Mouse (Mus musculus) heart, adult 2 months (tissue): ENCODE measurements around the gene Slc44a2. TPM values are rescaled to one million over a fixed set of nuclear protein-coding genes. Genes with fewer than 3 reads are reported as not detected.
"Not testable (repeated sequence)": the region's sequence is repeated elsewhere in the genome, so short reads cannot be mapped to it uniquely, and the experiment has no call there.

Experiments
- DNase-seq, 2 experiments: peaks; one replicate each; pipeline ENCODE4 v3.0.0; 2021
- H3K27ac ChIP-seq: fragments of 200-600 bp; 2 replicates; pipeline ENCODE4 v1.8.1; 2022
- H3K27me3 ChIP-seq: fragments of 200-500 bp; 2 replicates; pipeline ENCODE4 v1.6.1; 2012; ENCODE audit warnings: mild to moderate bottlenecking, low read length, inconsistent platforms, mixed read lengths; ENCODE audit not compliant: control insufficient read depth, insufficient read depth
- H3K36me3 ChIP-seq: fragments of 200-500 bp; 2 replicates; pipeline ENCODE4 v1.6.1; 2012; ENCODE audit warnings: low read length, inconsistent platforms; ENCODE audit not compliant: control insufficient read depth, insufficient read depth
- H3K4me1 ChIP-seq: fragments of 200-500 bp; 2 replicates; pipeline ENCODE4 v1.6.1; 2011; ENCODE audit warnings: low read length; ENCODE audit not compliant: control insufficient read depth, insufficient read depth
- H3K4me3 ChIP-seq: fragments of 200-600 bp; 2 replicates; pipeline ENCODE4 v1.8.1; 2022
- H3K79me2 ChIP-seq: fragments of 200-500 bp; replicated peaks from 2 replicates; pipeline ENCODE4 v1.6.1; 2012; ENCODE audit warnings: mild to moderate bottlenecking, inconsistent platforms, low read length, moderate library complexity, mixed read lengths; ENCODE audit not compliant: control insufficient read depth, insufficient read depth
- H3K9ac ChIP-seq: fragments of 200-500 bp; 2 replicates; pipeline ENCODE4 v1.6.1; 2012; ENCODE audit warnings: low read depth, mild to moderate bottlenecking, control low read depth, inconsistent platforms, low read length, mixed read lengths
- CTCF ChIP-seq: fragments of 200-600 bp; IDR thresholded peaks from 2 replicates; pipeline ENCODE4 v1.8.1; 2022; ENCODE audit warnings: antibody characterized with exemption, mild to moderate bottlenecking, moderate library complexity
- EP300 ChIP-seq: fragments of 200-500 bp; IDR thresholded peaks from 2 replicates; pipeline ENCODE4 v1.6.1; 2011; ENCODE audit warnings: low read depth, low read length, control low read depth; ENCODE audit not compliant: insufficient read depth
- POLR2A ChIP-seq: fragments of 200-500 bp; IDR thresholded peaks from 2 replicates; pipeline ENCODE4 v1.6.1; 2011; ENCODE audit warnings: mild to moderate bottlenecking, low read depth, low read length, control low read depth; ENCODE audit not compliant: insufficient read depth
- WGBS: fragments of 180-500 bp; shearing (Covaris S2); methylation state at CpG from one replicate; pipeline ENCODE4 v1.1.7; 2018; 5-methylcytosine and 5-hydroxymethylcytosine counted together
- intact Hi-C: fragments of 180-260 bp; cut with DNase I; formaldehyde crosslinking; loops from one replicate; pipeline ENCODE4 v1.15.1; 2025
- polyA plus RNA-seq: library from polyadenylated mRNA; depleted of rRNA; stranded (reverse); fragments of >200 nt; gene quantifications from 2 replicates; pipeline ENCODE4 v1.2.3, GENCODE M21; 2012
- total RNA-seq, 2 experiments: library from RNA; stranded (reverse); gene quantifications; 2 replicates each; pipeline ENCODE4 v1.2.3; 2021

The Slc44a2 gene
- total and polyA plus RNA-seq, 3 experiments = 77.0 to 89.5 (median 86.8) TPM

DNA sequence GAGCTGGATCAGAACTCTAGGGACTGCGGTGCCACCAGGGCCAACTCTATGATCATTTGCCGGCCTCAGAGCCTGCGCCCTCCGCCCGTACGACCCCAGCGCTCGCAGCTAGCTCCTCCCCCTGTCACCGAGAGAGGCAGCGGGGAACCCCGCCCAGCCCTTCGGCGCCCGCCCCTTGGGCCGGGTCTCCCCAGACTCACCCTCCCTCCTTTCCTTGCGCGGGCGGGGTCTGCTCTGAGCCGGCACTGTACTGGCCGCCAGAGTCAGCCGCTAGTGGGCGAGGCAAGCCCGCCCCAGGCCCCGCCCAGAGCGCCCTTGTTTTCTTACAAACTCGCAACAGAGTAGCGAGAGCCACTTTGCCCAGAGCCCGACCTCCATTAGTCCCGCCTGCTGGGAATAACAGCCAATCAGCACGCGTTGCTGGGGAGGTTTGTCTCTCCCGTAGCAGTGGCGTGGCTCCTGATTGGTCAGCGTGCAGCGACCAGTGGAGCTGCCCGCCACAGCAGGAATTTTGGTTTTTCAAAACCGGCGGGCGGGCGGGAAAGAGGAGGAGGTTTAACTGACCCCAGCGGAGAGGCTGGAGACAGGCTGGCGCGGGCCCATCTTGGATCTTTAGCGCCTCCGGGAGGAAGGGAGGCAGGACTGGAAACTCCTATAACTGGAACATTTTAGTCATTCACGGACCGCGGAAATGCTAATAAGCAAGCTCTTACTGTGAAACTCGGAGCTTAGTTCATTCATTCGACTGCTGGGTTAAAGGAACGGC lies 29.3 kb upstream of the Slc44a2 start, which contains the start of gene Cdkn2d:
TSS of gene Cdkn2d (minus strand) at position 386 of the 766 bp plus-strand sequence.
- H3K4me1 ChIP-seq = peaks cover 5% of the 10 kb centered on the region
- H3K4me3 ChIP-seq = peak within 1 kb of the TSS; percentile 84
- peak within 1 kb of the TSS; percentile 93 for H3K27ac ChIP-seq
- intact Hi-C loops = loop anchor here (5.0 kb wide), 1 partner anchor 69 kb away; no protein-coding TSS in a partner anchor
- H3K27me3 ChIP-seq = no peaks in the 10 kb centered on the region
- DNase-seq = peak; percentile 99 to 100
- H3K36me3 ChIP-seq = peaks cover 4% of the 10 kb centered on the region
- H3K9ac ChIP-seq = peak within 1 kb of the TSS; percentile 86
- H3K79me2 ChIP-seq = no peaks in the 10 kb centered on the region
- TF ChIP-seq POLR2A (peak; percentile 83), EP300 (no peak), CTCF (peak; percentile 58)
- under 1% methylated on average over 50 of the region's 51 CpGs for WGBS

DNA sequence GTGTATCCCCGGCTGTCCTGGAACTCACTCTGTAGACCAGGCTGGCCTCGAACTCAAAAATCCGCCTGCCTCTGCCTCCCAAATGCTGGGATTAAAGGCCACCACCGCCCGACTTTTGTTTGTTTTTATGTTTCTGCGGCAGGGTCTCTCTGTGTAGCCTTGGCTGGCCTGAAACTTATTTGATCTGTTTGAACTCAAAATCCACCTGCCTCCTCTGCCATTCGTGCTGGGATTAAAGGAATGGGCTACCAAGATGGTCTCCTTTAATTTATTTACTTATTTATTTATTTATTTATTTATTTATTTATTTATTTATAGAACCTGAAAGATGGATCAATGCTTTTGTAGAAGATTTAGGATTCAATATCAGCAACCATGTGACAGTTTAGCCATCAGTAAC lies 28.6 kb upstream of the Slc44a2 start:
- H3K27ac ChIP-seq = peak overlapping the region; percentile 50; the same call in 1 of the 2 replicates
- H3K4me3 ChIP-seq = peak overlapping the region; percentile 46
- not testable (repeated sequence) for H3K4me1 ChIP-seq, H3K27me3 ChIP-seq, H3K79me2 ChIP-seq, DNase-seq, H3K36me3 ChIP-seq, H3K9ac ChIP-seq
- 16% methylated on average over 7 of the region's 7 CpGs for WGBS
- intact Hi-C loops = loop anchor here (5.0 kb wide), 1 partner anchor 70 kb away; no protein-coding TSS in a partner anchor

DNA sequence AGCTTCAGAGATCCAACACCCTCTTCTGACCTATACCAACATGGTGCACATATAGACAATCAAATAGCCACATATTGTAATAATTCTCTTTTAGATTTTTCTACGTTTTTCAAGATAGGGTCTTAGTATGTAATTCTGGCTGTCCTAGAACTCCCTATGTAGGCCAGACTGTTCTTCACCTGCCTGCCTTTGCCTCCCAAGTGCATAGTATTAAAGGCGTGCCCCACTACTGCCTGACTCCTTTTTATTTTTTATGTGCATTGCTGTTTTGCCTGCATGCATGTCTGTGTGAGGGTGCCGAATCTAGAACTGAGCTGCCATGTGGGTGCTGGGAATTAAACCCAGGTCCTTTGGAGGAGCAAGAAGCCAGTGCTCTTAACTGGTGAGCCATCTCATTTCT lies 28.2 kb upstream of the Slc44a2 start:
- Histone ChIP-seq H3K4me1 (peaks cover 2% of the 10 kb centered on the region), H3K4me3 (no peak overlapping the region), H3K27ac (no peak overlapping the region), H3K79me2 (no peaks in the 10 kb centered on the region), H3K27me3 (no peaks in the 10 kb centered on the region), H3K36me3 (peaks cover 4% of the 10 kb centered on the region), H3K9ac (no peak overlapping the region)
- intact Hi-C loops = loop anchor here (5.0 kb wide), 1 partner anchor 70 kb away; no protein-coding TSS in a partner anchor
- TF ChIP-seq POLR2A (no peak), CTCF (no peak), EP300 (no peak)
- WGBS = 93% methylated on average over 3 of the region's 3 CpGs
- no peak for DNase-seq

DNA sequence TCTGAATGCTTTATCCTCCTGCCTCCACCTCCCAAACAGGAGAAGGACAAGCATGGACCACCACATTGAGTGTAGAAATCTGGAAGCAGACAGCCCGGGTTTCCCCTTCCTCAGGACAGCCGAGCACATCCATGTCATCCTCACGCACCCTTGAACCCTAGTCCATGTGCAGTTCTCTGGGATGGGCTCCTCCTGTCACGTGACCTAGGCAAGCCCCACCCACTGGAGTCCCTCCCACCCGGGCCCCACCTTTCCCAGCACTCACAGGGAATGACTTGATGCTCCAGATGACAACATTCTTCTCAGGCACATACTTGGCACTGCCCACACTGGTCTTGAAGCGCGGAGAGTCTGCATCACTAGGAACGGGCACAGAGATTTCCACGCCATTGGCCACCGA lies 21.5 kb upstream of the Slc44a2 start:
- no peaks in the 10 kb centered on the region for H3K27me3 ChIP-seq
- intact Hi-C loops = no loop called here
- H3K9ac ChIP-seq = no peak overlapping the region
- H3K79me2 ChIP-seq = no peaks in the 10 kb centered on the region
- TF ChIP-seq POLR2A (no peak), CTCF (no peak), EP300 (no peak)
- DNase-seq = no peak
- WGBS = 81% methylated on average over 10 of the region's 10 CpGs
- H3K27ac ChIP-seq = no peak overlapping the region
- H3K4me3 ChIP-seq = no peak overlapping the region
- no peaks in the 10 kb centered on the region for H3K36me3 ChIP-seq
- no peaks in the 10 kb centered on the region for H3K4me1 ChIP-seq

DNA sequence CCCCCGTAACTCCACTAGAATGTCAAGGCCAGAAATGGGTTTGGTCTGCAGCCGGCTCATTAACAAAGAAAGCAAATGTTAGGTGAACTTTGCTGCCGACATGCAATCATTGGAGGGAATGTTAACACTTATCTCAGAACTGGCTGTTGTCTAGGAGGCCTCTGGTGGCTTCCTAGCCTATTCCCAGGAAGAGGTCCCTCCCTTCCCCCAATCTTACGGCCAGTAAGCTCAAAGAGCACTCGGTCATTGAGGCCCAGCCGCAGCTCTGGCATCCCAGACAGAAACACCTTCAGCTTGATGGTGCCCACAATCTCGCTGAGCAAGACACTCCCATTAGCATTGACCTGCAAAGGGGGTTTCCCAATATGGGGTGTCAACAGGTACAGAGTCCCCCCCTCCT lies 15.4 kb upstream of the Slc44a2 start:
- Histone ChIP-seq H3K9ac (no peak overlapping the region), H3K36me3 (no peaks in the 10 kb centered on the region), H3K79me2 (no peaks in the 10 kb centered on the region), H3K27me3 (no peaks in the 10 kb centered on the region), H3K27ac (no peak overlapping the region), H3K4me1 (no peaks in the 10 kb centered on the region; the same call in 1 of the 2 replicates), H3K4me3 (no peak overlapping the region)
- intact Hi-C loops = no loop called here
- 69% methylated on average over 7 of the region's 7 CpGs for WGBS
- TF ChIP-seq CTCF (no peak), POLR2A (no peak), EP300 (no peak)
- DNase-seq = no peak

DNA sequence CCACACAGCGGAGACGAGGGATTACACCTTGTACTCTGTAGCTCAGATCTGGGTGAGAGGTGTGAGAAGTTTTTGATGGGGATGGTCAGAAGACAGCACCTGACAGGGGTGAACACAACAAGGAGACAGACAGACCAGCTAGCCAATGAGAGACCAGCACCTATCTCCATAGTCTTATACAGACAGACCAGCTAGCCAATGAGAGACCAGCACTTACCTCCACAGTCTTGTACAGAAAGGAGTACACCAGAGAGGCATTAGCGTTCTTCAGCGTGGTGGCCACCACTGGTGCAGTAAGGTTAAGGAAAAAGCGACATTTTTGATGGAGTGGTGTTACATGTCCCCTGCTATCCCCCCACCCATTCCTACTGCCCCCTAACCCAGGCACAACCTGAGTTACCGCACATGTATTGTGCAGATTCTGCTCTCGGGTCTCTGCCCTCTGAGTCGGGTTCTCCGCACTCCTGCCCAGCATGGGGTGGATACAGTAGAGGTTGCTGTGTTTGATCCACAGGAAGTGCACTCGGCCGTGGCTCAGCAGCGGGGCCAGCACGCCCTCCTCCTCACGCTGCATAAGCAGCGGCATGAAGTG lies 11.3 kb upstream of the Slc44a2 start:
- no peak overlapping the region for H3K4me3 ChIP-seq
- H3K27ac ChIP-seq = no peak overlapping the region
- H3K36me3 ChIP-seq = no peaks in the 10 kb centered on the region
- H3K4me1 ChIP-seq = peaks cover 1% of the 10 kb centered on the region; the same call in 1 of the 2 replicates
- WGBS = 47% methylated on average over 15 of the region's 15 CpGs
- no peaks in the 10 kb centered on the region for H3K79me2 ChIP-seq
- no peaks in the 10 kb centered on the region for H3K27me3 ChIP-seq
- H3K9ac ChIP-seq = no peak overlapping the region
- intact Hi-C loops = no loop called here
- TF ChIP-seq EP300 (no peak), POLR2A (no peak), CTCF (no peak)
- DNase-seq = no peak
